Mouse (Mus musculus): Measurements from ENCODE around the gene Iqcf5. TPM values are rescaled to one million over a fixed set of nuclear protein-coding genes. Genes with fewer than 3 reads are reported as not detected.

The Iqcf5 gene
- not detected in 2 replicates for polyA plus RNA-seq (2016; fragmentation: Nextera tagmentation; extraction: Ambion mirVana)

DNA sequence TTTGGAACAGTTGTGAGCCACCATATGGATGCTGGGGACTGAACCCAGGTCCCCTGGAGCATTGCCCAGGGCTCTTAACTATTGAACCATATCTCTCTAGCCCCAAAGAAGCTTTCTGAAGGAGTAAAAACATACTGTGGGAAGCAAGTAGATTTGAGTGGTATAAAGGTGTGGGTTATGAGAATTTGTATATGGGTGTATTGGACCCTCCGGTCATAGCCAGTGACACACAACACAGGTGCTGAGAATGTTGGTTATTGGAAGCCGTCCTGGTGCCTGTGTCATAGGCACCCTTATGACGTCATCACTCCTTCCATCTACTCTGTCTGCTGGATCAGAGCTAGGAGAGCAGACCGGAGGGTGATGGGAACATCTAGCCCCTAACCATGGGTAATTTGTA lies at the start of gene Iqcf5:
Gene Iqcf5, plus strand, starts transcription at position 301 of the 400 bp plus-strand sequence.
- Histone ChIP-seq H3K9ac (no peak within 1 kb of the TSS), H3K4me2 (replicated peaks) (no peak within 1 kb of the TSS), H3K9me3 (replicated peaks) (no peaks in the 10 kb centered on the region), H3K27ac (no peak within 1 kb of the TSS), H3K4me1 (no peaks in the 10 kb centered on the region), H3K36me3 (no peaks in the 10 kb centered on the region), H3K27me3 (no peaks in the 10 kb centered on the region), H3K4me3 (no peak within 1 kb of the TSS)
- ATAC-seq (ENCODE audit: low FRiP score) = no peak
- WGBS = 87% methylated on average over 4 of the region's 4 CpGs

DNA sequence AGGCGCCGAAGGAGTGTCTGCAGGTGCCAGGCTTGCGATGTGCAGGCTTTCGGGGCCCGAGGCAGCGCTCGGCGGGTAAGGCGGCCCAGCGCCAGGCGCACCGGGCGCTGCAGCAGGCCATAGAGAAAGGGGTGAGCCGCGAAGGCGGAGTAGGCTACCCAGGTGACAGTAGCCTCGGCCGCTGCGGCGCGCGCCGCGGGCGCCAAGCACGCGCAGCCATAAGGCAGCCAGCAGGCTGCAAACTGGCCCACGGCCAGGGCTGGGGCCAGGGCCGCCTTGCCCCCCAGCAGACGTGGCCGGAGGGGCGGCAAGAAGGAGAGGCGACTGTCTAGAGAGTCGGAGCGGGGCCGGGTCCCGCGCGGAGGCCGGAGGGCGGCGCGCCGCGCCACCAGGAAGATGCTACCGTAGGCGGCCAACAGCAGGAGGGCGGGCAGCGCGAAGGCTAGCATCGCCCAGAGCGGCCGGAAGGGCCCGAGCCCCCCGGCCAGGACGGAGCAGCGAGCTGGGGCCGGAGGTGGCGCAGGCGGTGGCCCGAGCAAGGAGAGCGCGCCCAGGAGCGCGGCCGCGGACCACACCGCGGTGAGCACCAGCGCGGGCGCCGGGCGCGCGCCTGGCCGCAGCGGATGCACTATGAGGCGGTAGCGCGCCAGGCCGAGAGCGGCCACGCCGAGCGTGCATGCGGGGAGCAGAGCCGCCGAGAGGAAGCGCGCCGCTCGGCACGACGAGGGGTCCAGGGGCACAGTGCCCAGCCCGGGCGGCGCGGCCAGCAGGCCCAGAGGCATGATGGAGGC lies 49.4 kb upstream of the Iqcf5 start:
- H3K36me3 ChIP-seq = peaks cover 46% of the 10 kb centered on the region
- H3K27me3 ChIP-seq = peaks cover 4% of the 10 kb centered on the region; the same call in 1 of the 2 replicates
- peak overlapping the region; percentile 92 for H3K4me2 ChIP-seq (replicated peaks)
- peak overlapping the region; percentile 82 for H3K9ac ChIP-seq
- H3K4me3 ChIP-seq = peak overlapping the region; percentile 49
- 2% methylated on average over 97 of the region's 99 CpGs for WGBS
- H3K27ac ChIP-seq = peak overlapping the region; percentile 84
- H3K4me1 ChIP-seq = peaks cover 30% of the 10 kb centered on the region
- ATAC-seq (ENCODE audit: low FRiP score) = peak; percentile 58
- no peaks in the 10 kb centered on the region for H3K9me3 ChIP-seq (replicated peaks)

DNA sequence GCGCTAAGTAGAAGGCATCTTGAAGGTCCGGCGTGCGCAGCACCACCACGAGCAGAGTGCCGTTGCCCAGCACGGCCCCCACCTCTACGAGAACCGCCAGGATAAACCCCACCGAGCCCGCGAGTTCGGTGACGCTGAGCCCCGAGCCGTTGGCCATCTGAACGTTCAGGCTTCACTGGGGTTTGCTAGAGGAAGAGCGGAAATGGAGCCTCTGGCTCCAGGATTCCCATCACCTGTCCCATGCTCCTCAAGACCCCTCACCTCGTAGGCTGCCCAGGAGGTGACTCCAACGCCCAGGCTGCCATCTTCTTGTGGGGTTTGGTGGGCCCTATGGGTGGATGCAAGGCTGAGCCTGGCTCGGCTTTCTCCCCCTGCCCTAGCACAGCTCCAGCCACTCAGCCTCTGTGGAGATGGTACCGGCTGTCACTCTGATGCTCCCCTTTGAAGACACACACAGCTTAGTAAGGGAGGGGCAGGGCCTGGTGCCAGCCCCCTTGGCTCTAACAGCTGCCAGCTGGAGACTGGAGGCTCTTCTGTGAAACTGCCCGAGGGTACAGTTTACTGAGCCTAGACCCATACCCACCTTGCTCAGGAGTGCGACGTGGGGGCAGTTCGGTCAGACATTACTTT lies 48.7 kb upstream of the Iqcf5 start, which contains the start of gene Gpr62:
Gene Gpr62, minus strand, starts transcription at position 368 of the 630 bp plus-strand sequence.
- H3K4me3 ChIP-seq = peak within 1 kb of the TSS; percentile 49
- H3K36me3 ChIP-seq = peaks cover 39% of the 10 kb centered on the region
- peak; percentile 17; the same call in 1 of the 2 replicates for ATAC-seq (ENCODE audit: low FRiP score)
- peak within 1 kb of the TSS; percentile 84 for H3K27ac ChIP-seq
- H3K27me3 ChIP-seq = peaks cover 4% of the 10 kb centered on the region; the same call in 1 of the 2 replicates
- H3K9ac ChIP-seq = peak within 1 kb of the TSS; percentile 82
- H3K4me1 ChIP-seq = peaks cover 22% of the 10 kb centered on the region
- 31% methylated on average over 26 of the region's 26 CpGs for WGBS
- no peaks in the 10 kb centered on the region for H3K9me3 ChIP-seq (replicated peaks)
- peak within 1 kb of the TSS; percentile 92 for H3K4me2 ChIP-seq (replicated peaks)

DNA sequence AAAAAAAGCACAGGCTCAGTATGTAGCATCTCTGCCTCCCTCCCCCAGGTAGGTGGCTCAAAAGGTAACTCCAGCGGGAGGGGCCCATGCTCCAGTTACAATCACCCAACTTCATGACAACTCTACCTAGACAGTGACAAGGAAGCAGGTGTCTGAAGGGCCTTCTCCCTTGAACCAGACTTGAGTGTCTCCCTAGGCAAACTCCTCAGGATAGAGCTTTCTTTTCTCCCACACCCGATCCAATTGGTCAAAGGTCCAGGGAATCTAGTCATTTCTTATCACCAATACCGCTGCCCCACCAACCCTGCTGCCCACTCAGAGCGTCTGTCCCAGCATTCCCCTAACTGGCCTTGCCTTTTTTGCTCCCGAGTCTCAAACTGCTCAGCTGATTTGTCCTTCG lies 47.7 kb upstream of the Iqcf5 start:
- Histone ChIP-seq H3K27me3 (peaks cover 4% of the 10 kb centered on the region; the same call in 1 of the 2 replicates), H3K9ac (no peak overlapping the region), H3K4me2 (replicated peaks) (no peak overlapping the region), H3K4me1 (peaks cover 21% of the 10 kb centered on the region), H3K4me3 (no peak overlapping the region), H3K36me3 (peaks cover 28% of the 10 kb centered on the region), H3K9me3 (replicated peaks) (no peaks in the 10 kb centered on the region), H3K27ac (no peak overlapping the region)
- 96% methylated on average over 6 of the region's 6 CpGs for WGBS
- no peak for ATAC-seq (ENCODE audit: low FRiP score)

DNA sequence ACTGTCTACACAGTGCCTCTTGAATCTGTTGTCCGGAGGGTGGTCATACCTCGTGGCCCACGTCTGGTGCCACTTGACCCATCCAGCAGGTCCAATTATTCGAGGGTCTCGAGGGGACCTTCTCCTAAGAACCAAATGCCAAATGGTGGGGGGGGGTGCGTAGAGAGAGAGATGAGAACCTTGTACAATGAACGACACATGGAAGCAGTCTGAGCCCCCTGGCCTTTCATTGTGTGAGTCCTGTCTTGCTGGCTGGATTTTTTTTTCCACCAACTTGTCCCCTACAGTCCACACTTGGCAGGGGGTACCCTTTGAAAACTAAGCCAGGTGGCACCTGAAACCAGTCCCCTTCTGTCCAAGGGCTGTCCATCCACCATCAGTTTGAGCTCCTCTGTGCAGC lies 46.6 kb upstream of the Iqcf5 start:
- no peak overlapping the region for H3K4me3 ChIP-seq
- H3K27ac ChIP-seq = no peak overlapping the region
- H3K27me3 ChIP-seq = peaks cover 4% of the 10 kb centered on the region; the same call in 1 of the 2 replicates
- no peaks in the 10 kb centered on the region for H3K9me3 ChIP-seq (replicated peaks)
- no peak for ATAC-seq (ENCODE audit: low FRiP score)
- no peak overlapping the region for H3K9ac ChIP-seq
- H3K36me3 ChIP-seq = peaks cover 18% of the 10 kb centered on the region
- WGBS = 82% methylated on average over 7 of the region's 7 CpGs
- H3K4me1 ChIP-seq = peaks cover 25% of the 10 kb centered on the region
- no peak overlapping the region for H3K4me2 ChIP-seq (replicated peaks)

DNA sequence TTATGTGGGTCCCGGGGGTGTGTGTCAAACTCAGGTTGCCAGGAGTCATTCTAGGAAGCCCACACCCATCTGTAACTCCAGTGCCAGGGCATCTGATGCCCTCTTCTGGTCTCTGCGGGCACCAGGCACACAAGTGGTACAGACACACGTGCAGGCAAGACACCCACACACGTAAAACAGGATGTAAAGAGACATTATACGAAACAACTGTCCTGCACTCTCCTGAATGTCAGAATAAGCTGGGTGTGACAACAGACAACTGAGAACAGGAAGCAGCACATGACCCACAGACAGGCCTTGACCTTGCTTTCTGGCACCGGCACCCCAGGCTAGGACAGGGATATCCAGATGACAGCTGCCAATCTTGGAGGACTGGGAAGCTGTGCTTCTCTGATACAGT lies 45.1 kb upstream of the Iqcf5 start:
- Histone ChIP-seq H3K36me3 (peaks cover 3% of the 10 kb centered on the region; the same call in 1 of the 2 replicates), H3K27me3 (peaks cover 4% of the 10 kb centered on the region; the same call in 1 of the 2 replicates), H3K9ac (no peak overlapping the region), H3K4me1 (peaks cover 28% of the 10 kb centered on the region), H3K27ac (no peak overlapping the region), H3K4me2 (replicated peaks) (no peak overlapping the region), H3K9me3 (replicated peaks) (no peaks in the 10 kb centered on the region), H3K4me3 (no peak overlapping the region)
- 74% methylated on average over 6 of the region's 6 CpGs for WGBS
- ATAC-seq (ENCODE audit: low FRiP score) = no peak

DNA sequence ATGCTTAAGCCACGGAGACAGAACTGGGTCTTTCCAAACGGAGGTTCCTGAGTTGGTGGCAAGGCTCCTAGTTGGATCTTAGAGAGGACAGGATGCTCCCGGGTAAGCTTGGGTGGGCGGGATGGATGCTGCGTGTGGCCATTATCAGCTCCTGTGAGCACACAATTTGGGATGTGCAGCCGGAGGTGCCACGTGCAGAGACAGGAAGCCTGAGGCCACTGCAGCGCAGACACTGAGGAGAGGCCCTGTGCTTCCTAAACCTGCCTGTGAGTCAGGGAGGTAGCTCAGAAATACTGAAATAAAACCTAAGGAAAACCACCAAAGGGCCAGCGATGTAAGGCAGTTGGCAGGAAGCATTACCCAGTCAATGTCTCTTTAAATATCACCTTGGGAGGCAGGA lies 44.6 kb upstream of the Iqcf5 start:
- no peak overlapping the region for H3K4me3 ChIP-seq
- H3K4me1 ChIP-seq = peaks cover 28% of the 10 kb centered on the region
- no peaks in the 10 kb centered on the region for H3K9me3 ChIP-seq (replicated peaks)
- H3K4me2 ChIP-seq (replicated peaks) = no peak overlapping the region
- H3K36me3 ChIP-seq = no peaks in the 10 kb centered on the region
- H3K9ac ChIP-seq = no peak overlapping the region
- H3K27me3 ChIP-seq = peaks cover 2% of the 10 kb centered on the region; the same call in 1 of the 2 replicates
- no peak for ATAC-seq (ENCODE audit: low FRiP score)
- WGBS = 67% methylated on average over 9 of the region's 9 CpGs
- H3K27ac ChIP-seq = no peak overlapping the region

DNA sequence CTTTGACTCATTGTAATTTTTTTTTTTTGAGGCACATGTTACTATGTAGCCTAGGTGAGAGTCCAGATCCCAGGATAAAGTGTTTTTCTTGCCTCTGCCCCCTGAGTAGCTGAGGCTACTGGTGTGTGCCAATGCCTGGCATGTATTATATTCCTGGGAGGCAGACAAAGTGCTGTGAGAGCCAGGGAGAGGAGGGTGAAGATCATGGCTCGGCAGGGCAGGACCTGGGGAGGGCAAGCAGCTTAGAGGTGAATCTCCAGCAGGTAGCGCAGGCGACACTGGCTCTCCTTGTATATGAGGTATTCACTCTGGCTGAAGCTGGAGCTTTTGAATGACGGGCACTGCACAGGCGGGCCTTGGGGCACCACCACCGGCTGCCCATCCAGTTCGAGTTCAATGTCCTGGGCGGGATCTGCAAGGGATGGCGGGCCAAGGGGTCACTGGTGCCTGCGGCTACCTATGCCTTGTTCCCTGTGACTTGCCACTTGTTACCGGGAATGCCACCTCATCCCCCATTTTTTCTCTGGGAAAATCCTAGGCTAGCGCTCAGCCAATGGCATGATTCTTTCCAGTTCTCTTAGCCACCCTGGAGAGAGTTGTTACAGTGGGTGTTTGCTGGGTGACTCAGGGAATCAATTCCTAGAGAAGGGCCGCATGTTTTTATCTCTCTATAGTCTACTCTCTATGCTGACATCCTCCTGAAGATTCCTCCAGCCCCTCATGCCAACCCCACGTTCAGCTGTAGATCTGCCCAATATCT lies 43.2 kb upstream of the Iqcf5 start:
- ATAC-seq (ENCODE audit: low FRiP score) = no peak
- H3K27me3 ChIP-seq = no peaks in the 10 kb centered on the region
- H3K9ac ChIP-seq = no peak overlapping the region
- no peaks in the 10 kb centered on the region for H3K9me3 ChIP-seq (replicated peaks)
- no peak overlapping the region for H3K4me2 ChIP-seq (replicated peaks)
- H3K4me1 ChIP-seq = peaks cover 19% of the 10 kb centered on the region
- no peaks in the 10 kb centered on the region for H3K36me3 ChIP-seq
- H3K27ac ChIP-seq = no peak overlapping the region
- WGBS = 66% methylated on average over 14 of the region's 14 CpGs
- no peak overlapping the region for H3K4me3 ChIP-seq

DNA sequence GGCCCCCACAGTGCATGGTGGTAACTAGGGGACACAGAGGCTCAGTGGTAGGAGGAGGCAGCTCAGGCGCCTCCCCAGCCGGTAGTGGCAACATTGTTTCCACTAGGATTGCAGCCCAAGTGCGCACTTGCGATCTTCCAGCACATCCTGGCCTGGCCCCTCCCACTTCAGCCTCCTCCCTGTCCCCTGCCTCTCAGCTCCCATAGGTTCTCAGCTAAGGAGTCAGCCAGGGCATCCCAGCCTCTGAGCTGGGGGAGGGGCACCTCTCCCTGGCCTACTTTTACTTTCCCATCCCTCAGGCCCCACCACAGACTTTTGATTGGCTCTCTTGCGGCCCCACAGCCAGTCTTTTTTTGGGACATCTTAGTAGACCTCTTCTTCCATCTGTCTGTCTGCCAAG lies 42.5 kb upstream of the Iqcf5 start:
- H3K9ac ChIP-seq = no peak overlapping the region
- 15% methylated on average over 5 of the region's 5 CpGs for WGBS
- no peak overlapping the region for H3K4me2 ChIP-seq (replicated peaks)
- no peak overlapping the region for H3K27ac ChIP-seq
- H3K4me3 ChIP-seq = no peak overlapping the region
- H3K4me1 ChIP-seq = peaks cover 23% of the 10 kb centered on the region
- no peaks in the 10 kb centered on the region for H3K9me3 ChIP-seq (replicated peaks)
- H3K36me3 ChIP-seq = no peaks in the 10 kb centered on the region
- no peak for ATAC-seq (ENCODE audit: low FRiP score)
- H3K27me3 ChIP-seq = no peaks in the 10 kb centered on the region

DNA sequence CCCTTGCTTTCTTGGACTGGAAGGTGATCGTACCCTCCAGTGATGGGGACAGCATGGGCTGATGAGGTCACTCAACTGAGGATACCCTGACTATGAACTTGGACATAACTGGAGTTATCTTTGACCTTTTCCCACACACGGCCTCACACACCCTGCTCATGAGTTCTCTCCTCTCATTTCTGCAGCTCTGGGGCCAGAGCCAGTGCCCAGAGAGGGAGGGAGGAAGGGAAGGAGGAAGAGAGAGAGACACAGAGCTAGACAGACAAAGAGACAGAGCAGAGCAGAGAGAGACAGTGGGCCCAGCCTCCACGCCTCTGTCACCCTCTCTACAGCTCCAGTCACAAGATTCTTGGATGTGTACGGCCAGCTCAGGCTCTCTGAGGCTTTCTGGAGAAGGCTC lies 42.1 kb upstream of the Iqcf5 start:
- Histone ChIP-seq H3K9ac (no peak overlapping the region), H3K4me2 (replicated peaks) (no peak overlapping the region), H3K4me1 (peaks cover 23% of the 10 kb centered on the region), H3K36me3 (no peaks in the 10 kb centered on the region), H3K4me3 (no peak overlapping the region), H3K9me3 (replicated peaks) (no peaks in the 10 kb centered on the region), H3K27me3 (no peaks in the 10 kb centered on the region), H3K27ac (no peak overlapping the region)
- WGBS = 74% methylated on average over 4 of the region's 4 CpGs
- no peak for ATAC-seq (ENCODE audit: low FRiP score)

DNA sequence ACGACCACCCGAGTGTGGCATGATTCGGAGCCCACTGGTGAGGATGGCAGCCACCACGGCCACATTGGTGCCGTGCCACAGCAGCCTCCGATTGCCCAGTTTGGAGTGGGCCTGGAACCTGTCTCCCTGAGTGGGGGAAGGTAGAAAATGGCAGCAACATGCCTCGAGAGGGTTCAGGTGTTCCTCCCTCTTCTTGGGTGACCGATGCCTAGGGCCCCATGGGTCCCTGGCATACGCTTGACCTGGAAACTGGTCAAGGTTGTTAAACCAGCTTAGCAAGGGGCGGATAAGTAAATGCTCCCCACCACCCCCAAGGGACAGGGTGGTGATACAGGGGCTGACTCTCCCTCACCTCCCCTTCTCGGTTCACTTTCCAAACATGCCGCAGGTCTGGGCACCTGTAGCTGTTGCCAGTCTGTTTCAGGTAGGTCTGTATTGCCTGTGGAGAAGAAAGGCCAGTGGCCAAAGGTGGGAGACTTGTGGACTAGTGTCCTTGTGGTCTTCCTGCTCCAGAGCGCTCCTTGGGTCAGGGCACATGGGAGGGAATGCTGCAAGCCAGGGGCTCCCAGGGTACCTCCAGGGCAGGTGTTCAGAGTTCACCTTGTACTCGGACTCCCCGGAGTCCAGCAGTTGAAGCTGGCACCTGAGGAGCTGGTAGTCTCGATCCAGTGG lies 41.2 kb upstream of the Iqcf5 start:
- no peak for ATAC-seq (ENCODE audit: low FRiP score)
- WGBS = 93% methylated on average over 16 of the region's 16 CpGs
- H3K27me3 ChIP-seq = no peaks in the 10 kb centered on the region
- H3K9ac ChIP-seq = no peak overlapping the region
- H3K4me3 ChIP-seq = no peak overlapping the region
- no peak overlapping the region for H3K27ac ChIP-seq
- no peak overlapping the region for H3K4me2 ChIP-seq (replicated peaks)
- no peaks in the 10 kb centered on the region for H3K9me3 ChIP-seq (replicated peaks)
- no peaks in the 10 kb centered on the region for H3K36me3 ChIP-seq
- H3K4me1 ChIP-seq = peaks cover 30% of the 10 kb centered on the region

DNA sequence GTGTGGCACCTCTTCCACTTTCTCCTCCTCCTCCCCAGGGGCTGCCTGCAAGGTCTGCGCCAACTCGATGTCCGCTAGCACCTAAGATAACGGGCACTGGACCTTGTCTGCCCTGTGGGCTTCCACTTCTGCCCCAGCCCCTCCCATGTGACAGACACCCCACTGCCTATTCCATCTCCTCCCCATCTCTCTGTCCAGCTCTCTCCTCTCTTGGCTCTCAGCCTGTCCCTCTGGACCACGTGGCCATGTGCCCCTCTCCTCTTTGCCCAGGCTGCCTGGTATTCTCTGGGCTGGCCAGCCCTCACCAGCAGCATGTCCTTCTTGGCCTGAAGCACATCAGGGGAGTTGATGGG lies 40.6 kb upstream of the Iqcf5 start:
- Histone ChIP-seq H3K36me3 (no peaks in the 10 kb centered on the region), H3K27me3 (no peaks in the 10 kb centered on the region), H3K4me1 (peaks cover 31% of the 10 kb centered on the region), H3K4me2 (replicated peaks) (no peak overlapping the region), H3K4me3 (no peak overlapping the region), H3K27ac (no peak overlapping the region), H3K9ac (0 out of 2 replicates have a peak overlapping the region, but pooled peaks have one; percentile 25), H3K9me3 (replicated peaks) (no peaks in the 10 kb centered on the region)
- no peak for ATAC-seq (ENCODE audit: low FRiP score)
- WGBS = 83% methylated on average over 5 of the region's 5 CpGs
